Mouse (Mus musculus) forebrain, embryonic 16.5 days (tissue): Measurements from ENCODE around the gene Ttc4. TPM values are rescaled to one million over a fixed set of nuclear protein-coding genes. Genes with fewer than 3 reads are reported as not detected.

Source experiments
- ATAC-seq: fragments of 200-750 bp; cut with Nextera tagmentation; 2 replicates; pipeline ENCODE4 v1.8.0; 2017; ENCODE audit warnings: mild to moderate bottlenecking, moderate library complexity
- H3K27ac ChIP-seq: fragments of 300-500 bp; sonication (generic); 2 replicates; pipeline ENCODE4 v1.5.1; 2014; ENCODE audit warnings: low read length, control low read depth
- H3K27me3 ChIP-seq: fragments of 300-500 bp; sonication (generic); replicated peaks from 2 replicates; pipeline ENCODE4 v1.6.1; 2014; ENCODE audit warnings: low read length; ENCODE audit not compliant: control insufficient read depth, insufficient read depth
- H3K36me3 ChIP-seq: fragments of 300-500 bp; sonication (generic); 2 replicates; pipeline ENCODE4 v1.6.1; 2014; ENCODE audit not compliant: control insufficient read depth, insufficient read depth
- H3K4me1 ChIP-seq: fragments of 300-500 bp; sonication (generic); replicated peaks from 2 replicates; pipeline ENCODE4 v1.6.1; 2014; ENCODE audit warnings: low read length; ENCODE audit not compliant: control insufficient read depth, insufficient read depth
- H3K4me2 ChIP-seq: fragments of 300-500 bp; sonication (generic); 2 replicates; pipeline ENCODE4 v1.6.1; 2014; ENCODE audit warnings: mild to moderate bottlenecking, low read length, control low read depth
- H3K4me3 ChIP-seq: fragments of 300-500 bp; sonication (generic); replicated peaks from 2 replicates; pipeline ENCODE4 v1.5.1; 2014; ENCODE audit warnings: mild to moderate bottlenecking, low read length, control low read depth
- H3K9ac ChIP-seq: fragments of 300-500 bp; sonication (generic); replicated peaks from 2 replicates; pipeline ENCODE4 v1.6.1; 2014; ENCODE audit warnings: low read depth, low read length, control low read depth
- H3K9me3 ChIP-seq: fragments of 300-500 bp; sonication (generic); 2 replicates; pipeline ENCODE4 v1.6.1; 2016; ENCODE audit warnings: low read length; ENCODE audit not compliant: control insufficient read depth
- WGBS: fragments of 180-500 bp; shearing (Covaris S2); extraction: QIAGEN DNeasy Blood & Tissue Kit; methylation state at CpG from one replicate; pipeline ENCODE4 v1.1.7; 2014; 5-methylcytosine and 5-hydroxymethylcytosine counted together
- polyA plus RNA-seq: library from polyadenylated mRNA; unstranded; fragments of >200 nt; fragmentation: Nextera tagmentation; extraction: Ambion mirVana; gene quantifications from 2 replicates; pipeline ENCODE4 v1.2.1, GENCODE M21; 2015

Gene Ttc4
- polyA plus RNA-seq, 1 experiment from 2014 or later: 152 TPM

DNA sequence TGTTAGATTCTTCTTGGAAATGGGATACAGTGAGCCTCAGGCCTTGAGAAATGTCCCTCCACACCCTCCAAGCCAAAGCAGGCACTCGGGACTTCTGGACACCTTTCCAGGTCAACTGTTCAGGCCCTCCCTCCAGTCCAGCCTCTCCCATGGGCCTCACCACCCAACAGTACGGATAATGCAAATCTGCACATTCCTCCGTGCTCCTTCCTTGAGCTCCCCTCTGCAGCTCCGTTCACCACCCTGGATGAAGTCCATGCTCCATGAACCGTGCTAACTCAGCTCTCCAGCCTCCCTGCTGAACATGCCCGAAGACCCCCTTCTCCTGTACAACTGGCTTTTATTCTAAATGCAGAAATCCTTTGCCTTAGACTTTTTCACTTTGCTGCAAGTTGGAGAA, 14.0 kb downstream of the Ttc4 start:
- H3K4me2 ChIP-seq: no peak overlapping the region
- H3K27me3 ChIP-seq: no peaks in the 10 kb centered on the region
- 91% methylated on average over 6 of the region's 6 CpGs for WGBS
- H3K4me1 ChIP-seq: no peaks in the 10 kb centered on the region
- H3K9ac ChIP-seq: no peak overlapping the region
- ATAC-seq: no peak
- H3K36me3 ChIP-seq: peaks cover 19% of the 10 kb centered on the region
- H3K27ac ChIP-seq: no peak overlapping the region
- no peak overlapping the region for H3K4me3 ChIP-seq
- no peaks in the 10 kb centered on the region for H3K9me3 ChIP-seq

DNA sequence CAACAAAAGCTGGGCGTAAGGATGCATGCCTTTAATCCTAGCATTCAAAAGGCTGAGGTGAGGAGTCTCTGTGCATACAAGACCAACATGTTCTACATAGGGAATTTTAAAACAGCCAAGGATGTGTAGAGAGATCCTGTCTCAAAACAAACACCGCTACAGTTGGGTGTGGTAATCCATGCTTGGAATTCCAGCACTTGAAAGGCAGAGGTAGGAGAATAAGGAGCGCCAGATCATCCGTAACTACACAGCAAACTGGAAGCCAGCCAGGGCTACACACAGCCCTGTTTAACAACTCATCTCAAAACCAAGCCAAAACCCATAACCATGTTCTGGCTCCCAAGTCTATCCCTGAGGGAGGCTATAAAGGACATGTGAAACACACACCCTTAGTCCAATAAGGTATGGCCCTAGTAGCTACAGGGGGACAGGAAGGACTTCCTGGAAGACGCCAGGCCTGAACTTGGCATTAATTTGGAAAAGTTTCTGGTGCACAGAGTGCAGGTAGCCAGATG, 14.7 kb downstream of the Ttc4 start:
- WGBS: 91% methylated on average over 5 of the region's 5 CpGs
- Histone ChIP-seq H3K4me2 (no peak overlapping the region), H3K36me3 (peaks cover 16% of the 10 kb centered on the region), H3K4me3 (no peak overlapping the region), H3K27me3 (no peaks in the 10 kb centered on the region), H3K9ac (no peak overlapping the region), H3K9me3 (no peaks in the 10 kb centered on the region), H3K4me1 (no peaks in the 10 kb centered on the region), H3K27ac (no peak overlapping the region)
- no peak for ATAC-seq

DNA sequence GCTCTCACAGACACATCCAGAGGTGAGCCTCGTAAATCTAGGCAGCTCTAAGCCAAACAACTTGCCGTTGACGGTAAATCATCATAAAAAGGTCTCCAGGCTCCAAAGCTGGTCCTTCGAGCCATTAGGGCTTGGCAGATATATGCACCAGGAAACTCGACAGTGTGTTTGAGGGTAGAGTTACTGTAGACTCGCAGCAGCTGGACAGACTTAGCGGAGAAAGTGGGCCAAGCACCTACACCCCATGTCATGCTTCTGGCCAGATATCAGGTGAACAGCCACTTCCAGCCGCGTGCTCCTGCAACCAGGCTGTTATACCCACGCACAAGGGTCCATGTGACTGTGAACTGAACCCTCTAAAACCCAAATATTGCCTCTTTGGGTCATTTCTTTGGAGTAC, 23.1 kb downstream of the Ttc4 start:
- 93% methylated on average over 10 of the region's 10 CpGs for WGBS
- Histone ChIP-seq H3K9ac (no peak overlapping the region), H3K4me1 (peaks cover 7% of the 10 kb centered on the region), H3K27me3 (no peaks in the 10 kb centered on the region), H3K36me3 (no peaks in the 10 kb centered on the region), H3K4me2 (no peak overlapping the region), H3K4me3 (no peak overlapping the region), H3K9me3 (no peaks in the 10 kb centered on the region), H3K27ac (no peak overlapping the region)
- no peak for ATAC-seq

DNA sequence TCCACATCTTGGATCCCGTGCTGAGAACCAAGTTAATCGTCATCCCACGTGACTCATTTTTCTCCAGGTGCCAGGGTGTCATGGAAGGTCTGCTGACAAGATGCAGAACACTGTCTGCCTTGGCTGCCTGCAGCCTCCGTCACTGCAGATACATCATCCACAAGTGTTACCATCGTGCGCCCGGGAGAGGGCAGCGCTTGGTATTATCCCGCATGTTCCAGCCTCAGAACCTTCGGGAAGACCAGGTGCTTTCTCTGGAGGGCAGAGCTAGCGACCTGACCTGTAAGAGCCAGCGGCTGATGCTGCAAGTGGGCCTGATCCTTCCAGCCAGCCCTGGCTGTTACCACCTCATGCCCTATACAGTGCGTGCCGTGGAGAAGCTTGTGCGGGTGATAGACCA, 25.7 kb downstream of the Ttc4 start:
- Histone ChIP-seq H3K9me3 (no peaks in the 10 kb centered on the region), H3K27ac (no peak overlapping the region), H3K4me1 (peaks cover 7% of the 10 kb centered on the region), H3K4me3 (no peak overlapping the region), H3K9ac (no peak overlapping the region), H3K4me2 (no peak overlapping the region), H3K27me3 (peaks cover 5% of the 10 kb centered on the region; the same call in 1 of the 2 replicates), H3K36me3 (no peaks in the 10 kb centered on the region)
- 93% methylated on average over 15 of the region's 15 CpGs for whole genome bisulfite sequencing
- no peak for ATAC-seq

DNA sequence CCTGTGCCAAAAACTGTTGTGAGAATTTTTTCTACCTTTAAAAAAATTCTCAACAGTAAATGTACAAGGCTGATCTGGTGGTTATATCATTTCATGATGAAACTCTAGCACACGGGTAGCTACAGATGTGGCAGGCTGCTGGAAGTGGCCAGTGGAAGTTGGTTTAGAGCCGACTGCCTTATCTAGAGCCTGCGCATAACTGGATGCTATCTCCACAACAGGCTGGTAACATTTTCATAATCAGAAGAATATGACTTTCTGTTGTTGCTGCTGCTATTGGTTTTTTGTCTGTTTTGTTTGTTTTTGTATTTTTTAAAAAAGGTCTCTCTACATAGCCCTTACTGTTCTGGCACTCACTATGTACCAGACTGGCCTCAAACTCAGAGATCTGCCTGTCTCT, 26.2 kb downstream of the Ttc4 start:
- Histone ChIP-seq H3K9me3 (no peaks in the 10 kb centered on the region), H3K27me3 (peaks cover 5% of the 10 kb centered on the region; the same call in 1 of the 2 replicates), H3K27ac (no peak overlapping the region), H3K4me1 (peaks cover 7% of the 10 kb centered on the region), H3K4me2 (no peak overlapping the region), H3K36me3 (no peaks in the 10 kb centered on the region), H3K4me3 (no peak overlapping the region), H3K9ac (no peak overlapping the region)
- 95% methylated on average over 3 of the region's 3 CpGs for WGBS
- ATAC-seq: no peak

DNA sequence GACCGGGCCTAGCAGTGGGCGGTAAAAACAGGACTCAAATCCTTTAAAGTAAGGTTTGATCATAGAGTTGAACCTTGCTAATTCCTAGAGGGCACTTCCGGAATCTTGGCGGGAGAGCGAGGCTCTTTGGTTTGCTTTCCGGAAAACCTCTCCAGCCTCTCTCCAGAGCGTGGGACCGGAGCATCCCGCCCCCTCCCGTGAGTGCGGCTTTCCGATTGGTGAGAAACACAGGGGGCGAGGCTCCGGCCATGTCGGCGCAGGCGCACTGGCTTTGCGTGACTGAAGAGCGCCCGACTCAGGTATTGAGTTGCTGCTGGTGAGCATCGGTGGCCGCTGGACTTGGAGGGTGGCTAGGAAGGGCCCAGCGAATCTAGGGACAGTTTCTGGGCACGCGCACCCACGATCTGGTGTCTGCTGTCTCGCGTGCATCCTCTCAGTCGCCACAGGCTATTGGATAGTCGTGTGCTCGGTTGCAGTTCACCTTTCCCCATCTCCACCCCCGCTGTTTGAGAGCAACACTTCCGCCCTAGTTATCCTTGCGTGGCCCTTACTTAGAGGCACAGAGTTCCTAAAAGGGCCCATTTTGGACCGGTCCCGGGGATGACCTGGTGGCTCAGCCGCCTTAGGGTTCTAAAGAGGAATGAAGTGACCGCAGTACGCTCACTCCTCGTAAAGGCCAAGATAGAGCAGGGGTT, 27.8 kb downstream of the Ttc4 start, which contains the start of gene Pars2:
Gene Pars2 (plus strand): TSS at position 237 of the 695 bp plus-strand sequence.
- peak within 1 kb of the TSS; percentile 79 for H3K9ac ChIP-seq
- peak; percentile 98 for ATAC-seq
- H3K36me3 ChIP-seq: no peaks in the 10 kb centered on the region
- H3K27ac ChIP-seq: 0 out of 2 replicates have a peak within 1 kb of the TSS, but pooled peaks have one; percentile 28
- peak within 1 kb of the TSS; percentile 77 for H3K4me3 ChIP-seq
- no peaks in the 10 kb centered on the region for H3K9me3 ChIP-seq
- peak within 1 kb of the TSS; percentile 99 for H3K4me2 ChIP-seq
- H3K4me1 ChIP-seq: peaks cover 7% of the 10 kb centered on the region
- 3% methylated on average over 40 of the region's 40 CpGs for WGBS
- H3K27me3 ChIP-seq: peaks cover 5% of the 10 kb centered on the region; the same call in 1 of the 2 replicates

DNA sequence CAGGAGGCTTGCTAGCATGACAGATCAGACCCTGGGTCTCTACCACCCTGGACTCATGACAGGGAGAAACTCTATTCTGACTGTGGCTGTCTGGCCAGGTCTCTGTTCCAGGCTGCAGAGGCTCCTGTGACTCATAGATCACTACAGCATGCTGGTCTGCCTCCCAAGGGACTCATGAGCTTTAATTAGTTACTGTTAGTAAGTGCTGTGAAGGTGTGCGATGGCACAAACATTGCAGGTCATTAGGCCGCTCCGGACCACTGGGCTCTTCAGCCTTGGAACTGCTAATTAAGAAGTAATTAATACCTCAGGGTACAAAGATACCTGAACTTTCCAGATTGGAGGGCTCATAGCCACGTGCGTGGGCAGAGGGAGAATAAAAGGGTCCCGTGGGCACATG, 31.6 kb downstream of the Ttc4 start:
- WGBS: 69% methylated on average over 6 of the region's 6 CpGs
- Histone ChIP-seq H3K27ac (no peak overlapping the region), H3K27me3 (peaks cover 5% of the 10 kb centered on the region; the same call in 1 of the 2 replicates), H3K9me3 (no peaks in the 10 kb centered on the region), H3K9ac (no peak overlapping the region), H3K36me3 (no peaks in the 10 kb centered on the region), H3K4me3 (no peak overlapping the region), H3K4me1 (peaks cover 7% of the 10 kb centered on the region), H3K4me2 (no peak overlapping the region)
- ATAC-seq: no peak

DNA sequence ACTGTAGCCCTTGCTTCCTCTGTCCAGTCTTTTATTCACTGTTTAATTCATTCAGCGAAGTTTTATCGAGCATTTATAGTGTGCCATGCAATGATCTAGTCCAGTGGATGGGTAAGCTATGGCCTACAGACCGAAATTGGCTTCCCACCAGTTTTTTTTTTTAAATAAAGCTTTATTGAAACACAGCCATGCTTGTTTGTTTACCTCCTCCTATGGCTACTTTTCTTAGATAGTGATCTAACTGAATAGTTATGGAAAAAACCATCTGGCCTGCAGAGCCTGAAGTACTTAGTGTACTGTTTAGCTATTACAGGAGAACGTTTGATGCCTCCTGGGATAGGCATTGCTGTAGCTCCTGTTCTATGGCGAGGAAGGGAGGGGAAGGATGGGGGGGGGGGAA, 32.9 kb downstream of the Ttc4 start:
- peaks cover 5% of the 10 kb centered on the region; the same call in 1 of the 2 replicates for H3K27me3 ChIP-seq
- WGBS: 79% methylated on average over 5 of the region's 5 CpGs

DNA sequence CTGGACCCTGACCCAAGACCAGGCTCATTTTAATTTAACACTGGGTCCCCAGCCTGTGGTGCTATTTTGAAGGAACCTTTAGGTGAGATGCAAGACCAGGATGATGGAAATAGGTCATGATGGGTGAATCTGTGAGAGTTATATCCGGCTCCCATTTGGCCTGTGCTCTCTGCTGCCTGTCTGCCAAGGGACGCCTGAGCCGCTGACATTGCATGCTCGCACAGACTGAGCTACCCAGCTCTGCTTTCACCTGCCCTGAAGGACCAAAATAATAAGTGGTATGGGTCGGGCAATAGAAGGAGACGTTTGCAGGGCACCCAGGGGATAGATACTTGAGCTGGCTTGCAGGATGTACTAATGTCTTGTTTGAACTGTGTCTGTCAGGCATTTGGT, 34.5 kb downstream of the Ttc4 start:
- no peak for ATAC-seq

More for the DNA sequence above, 32.9 kb downstream of the Ttc4 start:
- no peak overlapping the region for H3K27ac ChIP-seq
- H3K4me2 ChIP-seq: no peak overlapping the region
- H3K4me1 ChIP-seq: no peaks in the 10 kb centered on the region
- H3K9ac ChIP-seq: no peak overlapping the region
- ATAC-seq: no peak
- H3K9me3 ChIP-seq: no peaks in the 10 kb centered on the region
- H3K4me3 ChIP-seq: no peak overlapping the region
- no peaks in the 10 kb centered on the region for H3K36me3 ChIP-seq

More for the DNA sequence above, 34.5 kb downstream of the Ttc4 start:
- Histone ChIP-seq H3K36me3 (no peaks in the 10 kb centered on the region), H3K4me2 (no peak overlapping the region), H3K9ac (no peak overlapping the region), H3K9me3 (no peaks in the 10 kb centered on the region), H3K4me3 (no peak overlapping the region), H3K4me1 (no peaks in the 10 kb centered on the region), H3K27me3 (peaks cover 5% of the 10 kb centered on the region; the same call in 1 of the 2 replicates), H3K27ac (no peak overlapping the region)
- 81% methylated on average over 6 of the region's 6 CpGs for WGBS
